Mouse (Mus musculus) intestine, embryonic 15.5 days (tissue): Measurements from ENCODE around the gene Apopt1. TPM values are rescaled to one million over a fixed set of nuclear protein-coding genes. Genes with fewer than 3 reads are reported as not detected.

Source experiments
- ATAC-seq: fragments of 200-750 bp; cut with Nextera tagmentation; 2 replicates; pipeline ENCODE4 v1.8.0; 2017; ENCODE audit warnings: moderate TSS enrichment, moderate library complexity
- H3K27ac ChIP-seq: fragments of 300-500 bp; sonication (generic); 2 replicates; pipeline ENCODE4 v1.5.1; 2015; ENCODE audit warnings: mild to moderate bottlenecking, inconsistent platforms
- H3K27me3 ChIP-seq: fragments of 300-500 bp; sonication (generic); replicated peaks from 2 replicates; pipeline ENCODE4 v1.6.1; 2015; ENCODE audit warnings: inconsistent platforms
- H3K36me3 ChIP-seq: fragments of 300-500 bp; sonication (generic); 2 replicates; pipeline ENCODE4 v1.6.1; 2015; ENCODE audit warnings: inconsistent platforms
- H3K4me1 ChIP-seq: fragments of 300-500 bp; sonication (generic); replicated peaks from 2 replicates; pipeline ENCODE4 v1.6.1; 2015; ENCODE audit warnings: inconsistent platforms
- H3K4me2 ChIP-seq: fragments of 300-500 bp; sonication (generic); replicated peaks from 2 replicates; pipeline ENCODE4 v1.6.1; 2015; ENCODE audit warnings: mild to moderate bottlenecking, inconsistent platforms
- H3K4me3 ChIP-seq: fragments of 300-500 bp; sonication (generic); replicated peaks from 2 replicates; pipeline ENCODE4 v1.5.1; 2015; ENCODE audit warnings: inconsistent platforms
- H3K9ac ChIP-seq: fragments of 300-500 bp; sonication (generic); 2 replicates; pipeline ENCODE4 v1.6.1; 2015; ENCODE audit warnings: inconsistent platforms
- H3K9me3 ChIP-seq: fragments of 300-500 bp; sonication (generic); 2 replicates; pipeline ENCODE4 v1.6.1; 2016; ENCODE audit warnings: inconsistent platforms
- WGBS: fragments of 180-500 bp; shearing (Covaris S2); methylation state at CpG from one replicate; pipeline ENCODE4 v1.1.7; 2015; 5-methylcytosine and 5-hydroxymethylcytosine counted together
- polyA plus RNA-seq: library from polyadenylated mRNA; unstranded; fragments of >200 nt; fragmentation: Nextera tagmentation; extraction: Ambion mirVana; gene quantifications from 2 replicates; pipeline ENCODE4 v1.2.1, GENCODE M21; 2015

The Apopt1 gene
- polyA plus RNA-seq, 1 experiment from 2014 or later, result 51.8 TPM

DNA sequence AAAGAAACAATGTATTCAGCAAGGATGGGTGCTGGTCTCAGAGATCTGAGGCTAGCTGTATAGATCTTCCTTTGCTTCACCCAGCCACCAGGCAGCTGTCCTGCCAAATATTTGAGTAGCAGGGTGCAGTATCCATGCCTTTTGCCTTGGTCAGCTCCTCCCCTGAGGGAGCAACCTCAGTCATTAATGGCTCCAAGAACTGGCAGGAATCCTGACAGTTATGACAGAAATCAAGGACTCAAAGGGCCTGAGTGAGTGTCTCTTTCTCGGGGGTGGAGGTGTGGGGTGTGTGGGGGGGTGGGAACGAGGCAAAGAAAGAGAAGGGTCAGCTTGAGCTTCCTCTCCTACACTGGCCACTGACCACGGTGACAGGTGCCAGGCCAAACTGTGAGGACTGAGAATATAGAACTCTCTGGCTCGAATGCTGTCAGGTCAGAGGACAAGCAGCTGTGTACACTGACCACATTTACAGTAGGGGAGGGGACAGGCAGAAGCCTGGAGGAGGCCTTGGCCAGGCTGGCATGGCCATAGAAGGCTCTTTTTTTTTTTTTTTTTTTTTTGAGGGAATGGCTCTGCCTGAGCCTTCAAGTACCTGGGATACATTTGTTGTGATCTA, 43.1 kb downstream of the Apopt1 start:
- H3K27me3 ChIP-seq, result no peaks in the 10 kb centered on the region
- ATAC-seq, result no peak
- H3K9me3 ChIP-seq, result no peaks in the 10 kb centered on the region
- peaks cover 20% of the 10 kb centered on the region for H3K4me1 ChIP-seq
- WGBS, result 63% methylated on average over 4 of the region's 4 CpGs
- no peak overlapping the region for H3K4me2 ChIP-seq
- H3K9ac ChIP-seq, result no peak overlapping the region
- H3K36me3 ChIP-seq, result no peaks in the 10 kb centered on the region
- no peak overlapping the region for H3K27ac ChIP-seq
- no peak overlapping the region for H3K4me3 ChIP-seq

DNA sequence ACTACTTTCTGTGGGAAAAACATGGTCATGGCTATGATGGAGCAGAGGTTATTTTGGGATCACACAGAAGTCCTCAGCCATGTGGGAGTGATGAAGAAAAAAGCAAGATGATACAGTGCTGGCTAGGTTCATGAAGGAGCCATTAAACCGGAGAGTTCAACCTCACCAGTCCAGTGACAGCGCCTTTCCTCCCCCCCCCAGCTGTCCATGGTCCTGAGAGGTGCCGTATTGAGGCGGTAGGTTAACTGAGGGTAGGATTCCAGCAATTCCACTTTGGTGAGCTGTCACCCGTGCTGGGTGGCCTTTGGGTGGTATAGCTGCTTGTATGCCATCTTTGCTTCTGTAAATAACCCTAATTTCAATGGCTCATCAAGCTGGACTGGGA, 43.6 kb downstream of the Apopt1 start:
- H3K9me3 ChIP-seq, result no peaks in the 10 kb centered on the region
- no peak for ATAC-seq
- peaks cover 22% of the 10 kb centered on the region for H3K4me1 ChIP-seq
- H3K36me3 ChIP-seq, result no peaks in the 10 kb centered on the region
- H3K27ac ChIP-seq, result no peak overlapping the region
- no peak overlapping the region for H3K4me3 ChIP-seq
- H3K4me2 ChIP-seq, result no peak overlapping the region
- WGBS, result 33% methylated on average over 5 of the region's 5 CpGs
- H3K27me3 ChIP-seq, result no peaks in the 10 kb centered on the region
- H3K9ac ChIP-seq, result no peak overlapping the region

DNA sequence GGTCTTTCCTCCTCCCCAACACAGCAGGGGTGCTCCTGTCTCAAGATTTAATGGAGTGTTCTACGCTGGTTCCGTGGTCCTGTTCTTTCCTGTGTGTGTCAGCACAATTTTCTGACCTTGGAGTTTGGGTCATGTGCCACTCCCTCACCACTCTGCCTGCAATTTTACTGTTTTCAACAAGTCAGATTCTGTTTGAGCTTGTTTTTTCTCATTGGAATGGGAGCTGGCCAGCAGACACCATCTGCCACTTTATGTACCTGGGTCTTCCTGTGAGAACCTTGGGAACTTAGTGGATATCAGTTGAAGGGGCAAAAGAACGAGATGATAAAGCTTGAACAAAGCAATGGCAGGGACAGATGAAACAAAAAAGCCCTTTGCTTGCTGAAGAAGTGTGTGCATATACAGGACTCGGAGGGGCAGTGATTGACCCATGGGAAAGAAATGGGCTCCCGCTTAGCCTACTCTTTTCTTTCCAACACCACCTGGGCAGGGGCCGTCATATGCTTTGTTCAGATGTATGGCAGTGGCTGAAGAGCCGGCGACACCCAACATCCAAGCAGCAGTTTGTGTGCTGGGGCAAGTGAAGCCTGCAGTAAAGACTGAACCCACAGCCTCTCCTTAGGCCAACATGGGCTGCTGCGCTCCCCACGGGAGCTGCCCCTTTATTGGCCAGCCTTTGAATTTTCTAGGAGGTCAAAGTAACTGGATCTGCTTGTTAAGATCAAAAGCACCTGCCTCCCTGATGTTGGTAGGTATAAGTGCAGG, 44.7 kb downstream of the Apopt1 start:
- ATAC-seq, result no peak
- WGBS, result 49% methylated on average over 10 of the region's 10 CpGs
- Histone ChIP-seq H3K36me3 (no peaks in the 10 kb centered on the region), H3K27me3 (no peaks in the 10 kb centered on the region), H3K4me2 (peak overlapping the region; percentile 99), H3K4me1 (peaks cover 28% of the 10 kb centered on the region), H3K9me3 (no peaks in the 10 kb centered on the region), H3K27ac (peak overlapping the region; percentile 87), H3K4me3 (peak overlapping the region; percentile 93), H3K9ac (peak overlapping the region; percentile 95)

DNA sequence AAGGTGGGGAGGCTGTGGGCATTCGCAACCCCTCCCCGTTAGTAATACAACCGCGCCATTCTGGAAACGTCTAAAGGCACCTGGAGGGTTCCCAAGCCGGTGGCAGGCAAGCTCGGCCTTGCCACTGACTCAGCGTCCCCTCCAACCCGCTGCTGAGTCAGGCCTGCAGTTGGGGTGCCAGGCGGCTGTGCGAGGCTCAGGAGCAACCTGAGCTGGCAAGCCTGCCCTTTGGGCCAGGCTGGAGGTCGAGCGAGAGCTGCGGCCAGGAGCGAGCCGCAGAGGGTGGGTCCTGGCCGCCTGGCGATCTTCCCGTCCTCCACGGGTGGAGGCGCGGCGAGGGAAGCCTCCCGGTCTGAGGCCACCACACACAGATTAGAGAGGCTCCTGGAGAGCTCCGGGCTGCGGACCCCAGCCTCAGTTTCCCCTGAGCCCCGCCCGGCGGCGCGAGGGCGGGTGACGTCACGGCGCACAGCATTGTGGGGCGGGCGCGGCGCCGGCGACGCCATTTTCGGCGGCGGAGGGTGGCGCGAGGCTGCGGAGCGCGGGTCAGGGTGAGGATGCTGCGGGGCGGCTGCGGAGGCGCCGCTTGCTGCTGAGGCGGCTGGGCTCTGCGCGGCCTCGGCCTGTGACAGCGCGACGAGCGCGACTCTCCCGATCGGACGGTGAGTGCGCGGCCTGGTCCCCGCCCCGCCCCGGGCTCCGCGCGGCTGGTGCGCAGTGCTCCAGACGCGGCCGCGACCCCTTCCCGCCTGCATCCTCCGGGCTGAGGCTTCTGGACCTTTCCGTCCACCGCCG, 45.5 kb downstream of the Apopt1 start, which contains the start of gene Klc1:
Gene Klc1 (plus strand): TSS at position 469 of the 795 bp plus-strand sequence.
- peak within 1 kb of the TSS; percentile 99 for H3K4me2 ChIP-seq
- peak within 1 kb of the TSS; percentile 87 for H3K27ac ChIP-seq
- WGBS, result under 1% methylated on average over 84 of the region's 85 CpGs
- peak; percentile 86 for ATAC-seq
- H3K9me3 ChIP-seq, result no peaks in the 10 kb centered on the region
- H3K4me3 ChIP-seq, result peak within 1 kb of the TSS; percentile 93
- peaks cover 28% of the 10 kb centered on the region for H3K4me1 ChIP-seq
- H3K27me3 ChIP-seq, result no peaks in the 10 kb centered on the region
- H3K9ac ChIP-seq, result peak within 1 kb of the TSS; percentile 95
- 0 out of 2 replicates have a peak, but pooled peaks cover 5% of the 10 kb centered on the region for H3K36me3 ChIP-seq

DNA sequence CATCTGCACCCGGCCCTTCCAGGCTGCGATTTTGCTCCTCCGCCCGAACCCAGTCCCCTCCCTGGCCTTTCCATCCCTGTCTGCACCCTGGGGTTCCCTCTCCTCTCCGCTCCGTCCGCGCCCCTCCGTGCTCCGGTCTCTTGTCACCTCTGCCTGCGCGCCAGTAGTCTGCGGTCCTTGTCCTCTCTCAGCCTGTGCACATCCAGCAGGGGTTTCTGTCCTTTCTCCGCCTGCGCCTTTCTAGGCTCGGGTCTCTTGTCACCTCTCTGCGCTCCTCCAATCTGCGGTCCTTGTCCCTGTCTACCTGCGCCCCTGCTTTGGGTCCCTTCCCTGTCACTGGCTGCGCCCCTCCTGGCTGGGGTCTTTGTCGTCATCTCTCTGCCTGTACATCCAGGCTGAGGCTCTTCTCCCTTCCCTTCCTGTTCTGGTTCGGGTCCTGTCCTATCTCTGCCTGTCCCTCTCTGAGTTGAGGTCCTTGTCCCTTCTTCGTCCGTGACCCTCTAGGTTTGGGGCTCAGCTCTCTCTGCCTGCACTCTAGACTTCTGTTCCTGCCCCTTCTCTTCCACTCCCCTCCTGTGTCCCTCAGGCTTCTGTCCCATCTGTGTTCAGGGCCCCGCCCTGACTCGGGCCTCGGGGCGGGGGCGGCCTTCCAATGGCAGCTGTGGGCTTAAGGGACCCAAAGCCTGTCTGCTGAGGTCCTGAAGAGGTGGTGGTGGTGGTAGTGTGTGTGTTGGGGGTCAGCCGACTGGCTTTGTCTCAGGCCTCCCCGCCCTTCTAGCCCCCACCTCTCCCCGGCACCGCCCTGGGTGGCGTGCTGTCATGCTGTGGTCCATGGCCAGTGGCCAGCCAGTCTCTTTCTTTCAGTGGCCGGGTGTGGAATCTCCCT, 46.4 kb downstream of the Apopt1 start:
- Histone ChIP-seq H3K4me1 (peaks cover 31% of the 10 kb centered on the region), H3K27me3 (no peaks in the 10 kb centered on the region), H3K9ac (peak overlapping the region; percentile 95), H3K4me3 (peak overlapping the region; percentile 93), H3K9me3 (no peaks in the 10 kb centered on the region), H3K27ac (peak overlapping the region; percentile 87), H3K36me3 (0 out of 2 replicates have a peak, but pooled peaks cover 5% of the 10 kb centered on the region), H3K4me2 (peak overlapping the region; percentile 99)
- ATAC-seq, result peak; percentile 66
- WGBS, result 4% methylated on average over 35 of the region's 35 CpGs

DNA sequence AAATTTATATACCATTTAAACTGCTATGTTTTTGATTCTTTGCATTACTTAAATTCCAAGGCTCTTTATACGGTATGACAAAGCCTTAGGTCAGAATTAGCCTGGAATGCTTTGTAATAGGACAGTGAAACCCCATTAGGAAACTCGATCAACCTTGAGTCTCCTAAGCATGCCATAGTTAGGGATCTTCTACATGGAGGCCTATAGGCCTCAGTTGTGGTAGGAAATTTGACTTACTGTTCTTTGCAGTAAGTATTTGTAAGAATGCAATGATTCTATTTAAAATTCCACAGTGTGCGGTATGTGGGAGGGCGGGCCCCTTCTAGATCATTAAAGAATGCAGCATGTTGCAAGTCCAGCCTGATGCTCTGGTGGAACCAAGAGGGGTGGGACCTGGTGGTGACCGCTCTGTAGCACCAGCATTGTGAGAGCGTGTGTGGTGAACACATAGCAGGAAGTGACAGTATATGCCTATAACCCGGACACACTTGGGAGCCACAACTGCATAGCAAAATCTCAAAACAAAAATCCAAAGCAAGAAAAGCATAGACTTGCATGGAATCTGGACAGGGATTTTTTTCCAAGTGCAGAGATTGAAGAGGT, 47.3 kb downstream of the Apopt1 start:
- Histone ChIP-seq H3K36me3 (0 out of 2 replicates have a peak, but pooled peaks cover 5% of the 10 kb centered on the region), H3K27ac (no peak overlapping the region), H3K9ac (no peak overlapping the region), H3K4me1 (peaks cover 31% of the 10 kb centered on the region), H3K4me3 (0 out of 2 replicates have a peak overlapping the region, but pooled peaks have one; percentile 4), H3K9me3 (no peaks in the 10 kb centered on the region), H3K4me2 (peak overlapping the region; percentile 99), H3K27me3 (no peaks in the 10 kb centered on the region)
- WGBS, result 54% methylated on average over 7 of the region's 7 CpGs
- no peak for ATAC-seq

DNA sequence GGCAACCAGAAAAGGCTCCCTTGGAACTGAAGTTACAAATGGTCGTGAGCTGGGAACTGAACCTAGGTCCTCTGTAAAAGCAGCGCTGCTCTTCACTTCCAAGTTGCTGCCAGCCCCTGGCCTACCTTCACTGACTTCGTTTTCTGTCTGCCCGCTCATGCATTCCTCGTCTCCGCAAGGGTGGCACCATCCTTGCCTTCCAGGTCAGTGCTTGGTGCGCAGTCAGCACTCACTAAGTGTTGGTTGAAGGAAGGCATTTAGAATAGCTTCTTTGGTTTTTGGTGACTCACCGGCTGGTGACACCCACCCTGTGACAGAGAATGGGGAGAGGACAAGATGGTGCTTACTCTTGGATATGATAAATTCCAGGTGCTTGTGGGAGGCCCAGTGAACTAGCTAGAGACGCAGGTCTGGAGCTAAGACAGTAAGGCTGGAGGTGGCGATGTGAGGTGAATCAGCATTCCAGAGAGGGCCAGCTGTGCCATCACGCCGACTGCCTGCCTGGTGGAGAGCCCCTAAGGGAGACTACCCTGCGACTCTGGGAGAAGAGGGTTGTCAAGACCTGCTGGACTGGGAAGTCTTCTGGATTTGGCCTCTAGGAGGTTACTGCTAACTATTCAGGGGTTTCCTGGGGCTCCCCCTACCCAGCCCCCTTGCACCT, 49.7 kb downstream of the Apopt1 start:
- no peak for ATAC-seq
- no peak overlapping the region for H3K27ac ChIP-seq

DNA sequence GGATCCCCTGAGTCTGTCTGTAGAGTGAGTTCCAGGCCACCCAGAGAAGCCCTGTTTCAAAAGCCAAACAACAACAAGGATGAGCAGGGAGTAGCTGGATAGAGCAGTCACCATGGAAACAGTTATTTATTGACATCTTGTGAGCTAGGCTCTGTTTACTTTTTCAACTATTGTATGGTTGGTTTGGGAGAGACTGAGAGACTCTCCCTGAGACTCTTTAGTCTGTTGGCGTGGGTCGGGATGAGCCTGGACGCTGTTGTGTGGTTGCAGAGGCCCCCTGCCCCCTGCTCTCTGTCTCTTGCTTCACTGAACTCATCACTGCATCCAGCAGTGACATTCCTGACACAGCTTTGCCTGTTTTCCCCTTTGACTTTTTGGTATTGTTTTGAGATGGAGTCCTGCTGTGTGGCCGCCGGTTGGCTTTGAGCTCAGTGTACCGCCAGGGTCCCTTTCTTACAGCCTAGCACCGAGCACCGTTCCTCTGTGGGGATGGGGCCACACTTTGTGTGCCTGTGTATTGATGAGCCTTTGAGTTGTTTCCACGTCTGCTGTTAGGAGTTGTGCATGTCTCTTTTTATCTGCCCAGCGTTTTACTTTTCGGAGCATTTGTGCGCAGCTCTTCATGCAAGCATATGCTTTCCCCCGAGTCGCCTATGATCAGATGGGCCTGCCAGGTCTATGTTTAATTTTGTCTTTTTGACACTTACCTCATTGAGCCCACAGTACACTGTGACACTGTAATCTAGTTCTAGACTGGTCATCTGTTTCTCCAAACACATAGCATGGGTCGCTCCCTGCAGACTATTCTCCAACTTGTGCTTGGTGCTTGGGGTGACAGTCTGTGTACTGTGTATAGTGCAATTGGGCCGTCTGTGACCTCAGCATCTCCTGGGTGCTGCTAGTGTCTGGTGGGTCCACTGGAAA, 53.5 kb downstream of the Apopt1 start:
- no peaks in the 10 kb centered on the region for H3K9me3 ChIP-seq
- no peak overlapping the region for H3K9ac ChIP-seq
- H3K4me2 ChIP-seq, result no peak overlapping the region; the same call in 1 of the 2 replicates
- H3K27ac ChIP-seq, result no peak overlapping the region
- H3K27me3 ChIP-seq, result no peaks in the 10 kb centered on the region
- 60% methylated on average over 16 of the region's 16 CpGs for WGBS
- no peak; the same call in 1 of the 2 replicates for ATAC-seq
- 0 out of 2 replicates have a peak, but pooled peaks cover 5% of the 10 kb centered on the region for H3K36me3 ChIP-seq
- H3K4me3 ChIP-seq, result no peak overlapping the region
- peaks cover 30% of the 10 kb centered on the region for H3K4me1 ChIP-seq

More for the DNA sequence above, 49.7 kb downstream of the Apopt1 start:
- Histone ChIP-seq H3K4me3 (no peak overlapping the region), H3K27me3 (no peaks in the 10 kb centered on the region), H3K36me3 (0 out of 2 replicates have a peak, but pooled peaks cover 5% of the 10 kb centered on the region), H3K4me1 (peaks cover 36% of the 10 kb centered on the region), H3K9ac (no peak overlapping the region), H3K4me2 (no peak overlapping the region), H3K9me3 (no peaks in the 10 kb centered on the region)
- 89% methylated on average over 13 of the region's 13 CpGs for WGBS

DNA sequence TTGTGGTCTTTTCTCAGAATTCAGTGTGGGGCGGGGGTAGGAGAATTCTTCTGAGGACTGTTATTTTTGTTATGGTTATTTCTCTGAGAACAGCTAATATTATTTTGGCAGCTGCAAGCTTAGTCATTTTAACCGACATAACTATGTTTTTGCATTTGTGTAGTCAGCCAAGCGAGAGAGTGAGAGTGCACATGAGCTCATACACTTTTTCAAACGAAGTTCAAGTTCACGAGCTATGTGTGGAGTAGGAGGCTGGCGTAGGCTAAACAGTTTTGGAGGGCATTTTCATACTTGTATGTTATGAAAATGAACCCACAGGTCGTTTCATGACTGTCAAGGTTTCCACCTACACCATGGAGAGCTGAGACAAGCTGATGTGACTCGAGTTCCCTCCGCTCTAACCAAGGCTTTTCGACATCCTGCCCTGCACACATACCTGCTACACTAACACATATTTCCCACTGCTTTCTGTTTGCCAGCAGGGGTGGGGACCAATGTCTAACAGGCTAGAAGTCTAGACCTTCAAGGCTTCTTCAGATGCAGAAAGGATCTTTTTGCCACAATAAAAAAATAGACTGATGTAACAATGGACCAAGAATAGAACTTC, 55.4 kb downstream of the Apopt1 start:
- H3K9ac ChIP-seq, result no peak overlapping the region
- H3K27me3 ChIP-seq, result no peaks in the 10 kb centered on the region
- H3K9me3 ChIP-seq, result no peaks in the 10 kb centered on the region
- 88% methylated on average over 10 of the region's 10 CpGs for WGBS
- ATAC-seq, result no peak
- H3K36me3 ChIP-seq, result 0 out of 2 replicates have a peak, but pooled peaks cover 11% of the 10 kb centered on the region
- H3K4me2 ChIP-seq, result no peak overlapping the region
- H3K4me3 ChIP-seq, result no peak overlapping the region
- peaks cover 23% of the 10 kb centered on the region for H3K4me1 ChIP-seq
- H3K27ac ChIP-seq, result no peak overlapping the region

DNA sequence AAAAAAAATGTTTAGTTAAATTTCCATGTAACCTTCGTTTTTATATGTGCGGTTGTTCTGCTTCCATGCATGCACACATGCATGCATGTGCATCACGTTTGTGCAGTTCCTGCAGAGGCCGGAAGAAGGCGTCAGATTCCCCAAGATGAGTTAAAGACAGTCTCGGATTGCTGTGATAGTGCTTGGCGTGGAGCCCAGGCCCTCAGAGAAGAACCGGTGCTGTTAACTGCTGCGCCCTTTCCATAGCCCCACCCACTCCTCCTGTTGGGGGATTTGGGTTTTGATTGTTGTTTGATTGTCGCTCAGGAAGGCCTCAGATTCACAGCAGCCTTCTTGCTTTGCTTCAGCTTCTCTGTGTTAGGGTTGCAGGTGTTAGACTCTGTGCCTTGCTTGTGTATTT, 56.2 kb downstream of the Apopt1 start:
- Histone ChIP-seq H3K36me3 (0 out of 2 replicates have a peak, but pooled peaks cover 18% of the 10 kb centered on the region), H3K4me2 (no peak overlapping the region), H3K9me3 (no peaks in the 10 kb centered on the region), H3K4me3 (no peak overlapping the region), H3K9ac (no peak overlapping the region), H3K27me3 (no peaks in the 10 kb centered on the region), H3K27ac (peak overlapping the region; percentile 61), H3K4me1 (peaks cover 20% of the 10 kb centered on the region)
- peak; percentile 61 for ATAC-seq
- 23% methylated on average over 10 of the region's 10 CpGs for WGBS
